Mouse (Mus musculus): ENCODE results near the gene Vmn1r48. TPM values are rescaled to one million over a fixed set of nuclear protein-coding genes. Genes with fewer than 3 reads are reported as not detected.
"Not testable (repeated sequence)": the region's sequence is repeated elsewhere in the genome, so short reads cannot be mapped to it uniquely, and the experiment has no call there.

Gene Vmn1r48
- not detected for polyA plus RNA-seq (2012; fragmentation: generic; extraction: Trizol)

DNA sequence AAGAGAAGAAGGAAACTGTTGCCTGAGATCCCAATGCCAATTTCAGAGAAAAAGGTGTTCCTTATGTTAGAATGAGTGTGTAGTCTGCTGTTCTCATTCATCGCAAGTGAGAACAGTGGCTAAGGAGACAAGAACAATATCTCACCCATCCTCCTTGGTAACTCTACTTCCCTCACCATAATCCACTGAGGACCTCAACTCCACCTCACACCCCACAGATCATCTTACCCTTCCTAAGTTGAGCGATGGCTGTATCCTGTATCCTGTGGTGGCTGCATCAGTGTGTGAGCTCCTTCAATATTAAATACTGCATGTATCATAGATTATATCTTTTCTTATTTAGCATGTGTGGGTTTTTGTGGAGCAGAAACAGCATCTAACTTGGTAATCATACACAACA, at the start of gene Vmn1r48:
TSS of gene Vmn1r48 (minus strand) at position 101 of the 400 bp plus-strand sequence.
- not testable (repeated sequence) for H3K79me2 ChIP-seq (ENCODE audit: control insufficient read depth, insufficient read depth); H3K27me3 ChIP-seq (ENCODE audit: control insufficient read depth, insufficient read depth, insufficient read length); H3K4me3 ChIP-seq; H3ac ChIP-seq (ENCODE audit: control insufficient read depth, insufficient read length); H3K4me2 ChIP-seq (ENCODE audit: low read depth); H3K36me3 ChIP-seq (ENCODE audit: control insufficient read depth, insufficient read depth)

DNA sequence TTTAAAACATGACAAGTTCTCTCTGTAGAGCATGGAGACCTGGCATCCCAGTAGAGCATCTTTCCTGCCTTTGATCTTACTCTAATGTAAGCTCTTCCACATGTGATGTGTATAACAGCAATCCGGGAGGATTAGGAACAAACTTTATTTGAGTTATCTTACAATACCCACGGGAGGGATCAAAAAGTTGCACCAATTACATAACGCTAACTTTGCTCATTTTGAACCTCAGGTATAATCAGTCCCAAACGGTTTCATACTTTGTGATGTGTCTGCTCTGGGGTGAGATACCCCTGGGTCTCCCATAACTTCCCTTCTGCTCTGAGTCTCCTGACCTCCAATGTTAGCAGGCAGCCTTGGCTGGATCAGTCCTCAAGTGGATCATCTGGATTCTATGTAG, 41.8 kb upstream of the Vmn1r48 start, which contains the start of gene Vmn1r49:
TSS of gene Vmn1r49 (minus strand) at position 101 of the 400 bp plus-strand sequence.
- H3ac ChIP-seq (ENCODE audit: control insufficient read depth, insufficient read length): no peak within 1 kb of the TSS
- no peak within 1 kb of the TSS for H3K4me3 ChIP-seq
- H3K27me3 ChIP-seq (ENCODE audit: control insufficient read depth, insufficient read depth, insufficient read length): no peaks in the 10 kb centered on the region
- no peaks in the 10 kb centered on the region for H3K36me3 ChIP-seq (ENCODE audit: control insufficient read depth, insufficient read depth)
- no peaks in the 10 kb centered on the region for H3K79me2 ChIP-seq (ENCODE audit: control insufficient read depth, insufficient read depth)
- TF ChIP-seq MAX (IDR thresholded peaks at IDR 0.05; ENCODE audit: low read depth) (no peak), TCF12 (IDR thresholded peaks at IDR 0.05; ENCODE audit: insufficient read depth, poor library complexity, severe bottlenecking) (no peak), TCF3 (IDR thresholded peaks at IDR 0.05; ENCODE audit: insufficient read length, low read depth) (no peak), E2F4 (IDR thresholded peaks at IDR 0.05; ENCODE audit: insufficient read depth) (no peak), POLR2A (IDR thresholded peaks at IDR 0.05; ENCODE audit: insufficient read length, low read depth) (no peak), MYOD1 (IDR thresholded peaks at IDR 0.05; ENCODE audit: control insufficient read depth in 1 of 3, insufficient read length in 2 of 3, low read depth in 2 of 3) (no peak), USF1 (IDR thresholded peaks at IDR 0.05; ENCODE audit: low read depth) (no peak), REST (IDR thresholded peaks at IDR 0.05; ENCODE audit: insufficient read depth, insufficient read length) (no peak), POLR2AphosphoS2 (IDR thresholded peaks at IDR 0.05; ENCODE audit: insufficient read length, low read depth) (no peak), SRF (IDR thresholded peaks at IDR 0.05; ENCODE audit: control insufficient read depth, insufficient read length, low read depth) (no peak), CEBPB (IDR thresholded peaks at IDR 0.05; ENCODE audit: insufficient read depth, poor library complexity, severe bottlenecking) (no peak), MYOG (IDR thresholded peaks at IDR 0.05; ENCODE audit: control insufficient read depth in 1 of 3, insufficient read depth in 1 of 3, insufficient read length in 2 of 3, low read depth in 2 of 3) (no peak)
- no peak within 1 kb of the TSS for H3K4me2 ChIP-seq (ENCODE audit: low read depth)

DNA sequence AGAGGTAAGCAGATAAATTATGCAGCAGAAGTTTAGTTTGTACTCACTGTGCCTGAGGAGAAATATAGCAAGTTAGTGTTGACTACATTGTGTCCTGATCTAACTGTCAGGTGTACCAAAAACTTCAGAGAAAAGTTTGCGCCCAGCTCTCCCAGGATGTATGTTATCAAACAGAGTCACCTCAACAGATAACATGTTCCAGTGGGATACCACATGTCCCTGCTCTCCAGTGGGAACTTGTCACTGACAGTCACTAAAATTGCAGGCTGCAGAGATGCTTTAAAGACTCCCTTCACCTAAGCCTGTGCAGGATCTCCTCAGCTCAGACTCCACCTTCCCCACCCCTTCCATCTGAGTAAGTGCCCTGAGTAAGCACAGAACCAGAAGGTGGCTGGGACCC, 20.8 kb downstream of the Vmn1r48 start, which contains the start of gene Vmn1r47:
TSS of gene Vmn1r47 (plus strand) at position 301 of the 400 bp plus-strand sequence.
- not testable (repeated sequence) for H3K4me3 ChIP-seq; H3K27me3 ChIP-seq (ENCODE audit: control insufficient read depth, insufficient read depth, insufficient read length); H3K36me3 ChIP-seq (ENCODE audit: control insufficient read depth, insufficient read depth); H3K4me2 ChIP-seq (ENCODE audit: low read depth); H3K79me2 ChIP-seq (ENCODE audit: control insufficient read depth, insufficient read depth); H3ac ChIP-seq (ENCODE audit: control insufficient read depth, insufficient read length)

DNA sequence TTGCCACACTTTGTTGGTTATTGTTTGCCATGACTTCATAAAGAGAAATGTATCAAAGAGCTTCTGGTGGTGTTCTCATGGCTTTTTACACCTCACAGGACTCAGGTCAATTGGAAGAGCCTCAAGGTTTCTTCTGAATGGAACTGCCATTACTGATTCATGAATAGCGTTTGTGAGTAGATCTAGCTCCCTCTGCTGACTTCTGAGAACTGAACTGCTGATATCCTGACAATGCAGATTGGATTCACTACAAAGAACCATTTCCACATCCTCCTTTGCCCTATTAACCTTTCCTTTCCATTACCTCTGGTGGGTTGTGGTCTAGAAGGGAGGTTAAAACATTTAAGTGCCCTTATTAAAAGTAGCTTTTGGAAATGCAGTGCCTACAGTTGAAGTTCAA, 50.7 kb downstream of the Vmn1r48 start:
- Histone ChIP-seq H3ac (ENCODE audit: control insufficient read depth, insufficient read length) (no peak overlapping the region), H3K79me2 (ENCODE audit: control insufficient read depth, insufficient read depth) (no peaks in the 10 kb centered on the region), H3K4me3 (no peak overlapping the region), H3K36me3 (ENCODE audit: control insufficient read depth, insufficient read depth) (no peaks in the 10 kb centered on the region), H3K27me3 (ENCODE audit: control insufficient read depth, insufficient read depth, insufficient read length) (no peaks in the 10 kb centered on the region), H3K4me2 (ENCODE audit: low read depth) (no peak overlapping the region)
- TF ChIP-seq CEBPB (IDR thresholded peaks at IDR 0.05; ENCODE audit: insufficient read depth, poor library complexity, severe bottlenecking): no peak
- no peak for TF ChIP-seq POLR2AphosphoS2 (IDR thresholded peaks at IDR 0.05; ENCODE audit: insufficient read length, low read depth)
- no peak for TF ChIP-seq MYOG (IDR thresholded peaks at IDR 0.05; ENCODE audit: control insufficient read depth in 1 of 3, insufficient read depth in 1 of 3, insufficient read length in 2 of 3, low read depth in 2 of 3)
- TF ChIP-seq E2F4 (IDR thresholded peaks at IDR 0.05; ENCODE audit: insufficient read depth): no peak
- no peak for TF ChIP-seq TCF12 (IDR thresholded peaks at IDR 0.05; ENCODE audit: insufficient read depth, poor library complexity, severe bottlenecking)

Other genes with a start within 250 kb of the Vmn1r48 start
- 0.02 TPM for gene Vmn1r42, start 160.4 kb downstream of the Vmn1r48 start, polyA plus RNA-seq (2012; fragmentation: generic; extraction: Trizol)
- gene Vmn1r43, start 160.4 kb downstream of the Vmn1r48 start, polyA plus RNA-seq (2012; fragmentation: generic; extraction: Trizol): 0.04 TPM
- gene Vmn1r44, start 153.2 kb downstream of the Vmn1r48 start, polyA plus RNA-seq (2012; fragmentation: generic; extraction: Trizol): not detected
- not detected for gene Vmn1r45, start 96.2 kb downstream of the Vmn1r48 start, polyA plus RNA-seq (2012; fragmentation: generic; extraction: Trizol)
- gene Vmn1r46, start 67.5 kb downstream of the Vmn1r48 start, polyA plus RNA-seq (2012; fragmentation: generic; extraction: Trizol): not detected
- gene Vmn1r47, start 20.7 kb downstream of the Vmn1r48 start, polyA plus RNA-seq (2012; fragmentation: generic; extraction: Trizol): not detected
- not detected for gene Vmn1r49, start 41.7 kb upstream of the Vmn1r48 start, polyA plus RNA-seq (2012; fragmentation: generic; extraction: Trizol)
- gene Vmn1r50, start 64.6 kb upstream of the Vmn1r48 start, polyA plus RNA-seq (2012; fragmentation: generic; extraction: Trizol): not detected
- not detected for gene Vmn1r51, start 85.8 kb upstream of the Vmn1r48 start, polyA plus RNA-seq (2012; fragmentation: generic; extraction: Trizol)
- not detected for gene Vmn1r52, start 138.0 kb upstream of the Vmn1r48 start, polyA plus RNA-seq (2012; fragmentation: generic; extraction: Trizol)
- gene V1ra8, start 166.0 kb upstream of the Vmn1r48 start, polyA plus RNA-seq (2012; fragmentation: generic; extraction: Trizol): not detected
- gene Vmn1r53, start 187.6 kb upstream of the Vmn1r48 start, polyA plus RNA-seq (2012; fragmentation: generic; extraction: Trizol): not detected
- gene Vmn1r54, start 209.5 kb upstream of the Vmn1r48 start, polyA plus RNA-seq (2012; fragmentation: generic; extraction: Trizol): not detected

Measured in myocyte (in vitro differentiated cells).